Mouse (Mus musculus): ENCODE measurements around the gene Lrmda.

DNA sequence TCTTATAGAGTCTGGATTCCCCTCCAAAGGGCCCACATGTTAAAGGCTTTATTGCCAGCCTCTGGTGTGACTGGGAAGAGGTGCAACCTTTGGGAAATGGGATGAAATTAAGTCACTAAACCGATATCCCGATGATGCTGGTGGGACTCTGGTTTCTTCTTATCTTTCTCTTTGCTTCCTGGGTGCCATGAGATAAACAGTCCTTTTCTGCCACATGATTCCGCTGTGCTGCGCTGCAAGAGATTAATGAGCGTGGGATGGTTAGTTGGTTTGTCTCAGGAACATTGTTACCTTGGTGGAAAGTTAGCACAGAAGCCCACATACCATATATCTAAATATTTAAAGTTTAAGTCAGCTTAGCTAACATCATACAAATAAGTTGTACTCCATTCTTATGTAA lies 258.5 kb downstream of the Lrmda start:
- TF ChIP-seq CTCF (IDR thresholded peaks at IDR 0.05; ENCODE audit: low read depth, low read length) (no peak), POLR2A (IDR thresholded peaks at IDR 0.05; ENCODE audit: borderline replicate concordance, low read depth, low read length) (no peak)
